Mouse (Mus musculus): ENCODE measurements around the gene Akr1b7.

- no peak for TF ChIP-seq CTCF (IDR thresholded peaks at IDR 0.05; ENCODE audit: borderline replicate concordance, control insufficient read depth, extremely low read depth, insufficient read depth, low read length, poor library complexity)
- no peak for TF ChIP-seq POLR2A (IDR thresholded peaks at IDR 0.05; ENCODE audit: control insufficient read depth, extremely low read depth, insufficient read depth, low read length, poor library complexity)
These were observed 51.4 kb downstream of the Akr1b7 start for GRCm38 (mm10) chr6:34463582-34463981.
